Mouse (Mus musculus) C2C12 (cell line): Measurements from ENCODE around the gene Cep68.

Experiments used
- CTCF ChIP-seq: IDR thresholded peaks from one replicate; pipeline ENCODE4 v1.5.1; 2011; ENCODE audit not compliant: control insufficient read depth, insufficient read depth, insufficient read length
- FOSL1 ChIP-seq: IDR thresholded peaks from one replicate; pipeline ENCODE4 v1.8.0; 2011; ENCODE audit warnings: mild to moderate bottlenecking, low read length; ENCODE audit not compliant: poor library complexity, insufficient read depth, severe bottlenecking

DNA sequence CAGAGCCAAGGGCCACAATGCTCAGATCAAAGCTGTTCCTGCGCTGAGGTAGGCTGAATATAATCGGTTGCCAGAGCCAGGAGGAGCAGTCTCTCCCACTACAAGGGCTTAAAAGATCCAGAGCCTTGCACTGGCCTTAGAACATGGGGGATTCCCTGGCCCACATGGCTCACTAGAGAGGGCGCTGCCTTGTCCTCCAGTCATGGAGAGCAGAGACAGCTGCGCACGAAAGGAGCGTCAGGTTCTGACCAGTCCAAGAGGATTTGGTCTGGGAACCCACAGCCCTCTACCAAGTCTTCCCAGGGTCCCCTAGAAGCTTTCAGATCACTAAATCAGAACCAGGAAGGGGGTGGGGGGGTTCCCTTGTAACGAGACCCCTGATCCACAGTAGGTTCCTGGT is 7.9 kb downstream of the Cep68 start:
- TF ChIP-seq CTCF (no peak), FOSL1 (no peak)
